Mouse (Mus musculus) embryo, embryonic 11.5 days (tissue): ENCODE measurements around the gene Slc38a3.

ENCODE experiments used
- DNase-seq: peaks from one replicate; pipeline ENCODE4 v3.0.0-alpha.2; 2012; ENCODE audit warnings: low read depth, low spot score

Gene Slc38a3

GRCm38 (mm10) chr9:107696106-107696479 is 26.8 kb upstream of the Slc38a3 start:
- no peak for DNase-seq

DNA sequence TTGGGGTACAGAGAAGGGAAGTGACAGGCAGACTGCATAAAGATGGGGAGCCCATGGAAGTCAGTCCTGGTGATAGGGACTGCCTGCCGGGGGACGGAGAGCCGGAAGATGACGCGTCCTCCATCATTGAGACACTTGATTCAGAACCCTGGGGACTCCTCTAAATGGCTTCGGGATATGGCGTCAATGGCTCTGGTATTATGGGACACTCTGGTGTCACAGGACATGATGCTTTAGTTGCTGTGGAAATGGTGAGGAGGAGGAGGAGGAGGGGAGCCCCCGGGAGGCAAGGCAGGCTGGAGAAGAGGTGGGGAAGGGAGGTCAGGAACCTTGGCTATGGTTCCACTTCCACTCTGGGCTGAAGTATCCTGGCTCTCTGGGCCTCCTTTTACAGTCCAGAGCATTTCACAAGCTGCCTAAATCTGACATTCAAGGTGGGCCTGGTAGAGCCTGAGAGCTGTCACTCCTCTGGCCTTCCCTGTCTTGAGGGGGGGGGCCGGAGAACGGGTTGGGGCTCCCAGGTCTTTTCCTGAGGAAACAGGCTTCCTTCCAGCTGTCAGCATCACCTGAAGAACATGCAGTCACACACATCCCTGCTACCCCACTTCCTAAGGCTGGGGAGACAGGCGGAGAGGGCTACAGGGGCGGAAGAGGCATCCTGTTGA is 26.2 kb upstream of the Slc38a3 start:
- DNase-seq, result no peak

DNA sequence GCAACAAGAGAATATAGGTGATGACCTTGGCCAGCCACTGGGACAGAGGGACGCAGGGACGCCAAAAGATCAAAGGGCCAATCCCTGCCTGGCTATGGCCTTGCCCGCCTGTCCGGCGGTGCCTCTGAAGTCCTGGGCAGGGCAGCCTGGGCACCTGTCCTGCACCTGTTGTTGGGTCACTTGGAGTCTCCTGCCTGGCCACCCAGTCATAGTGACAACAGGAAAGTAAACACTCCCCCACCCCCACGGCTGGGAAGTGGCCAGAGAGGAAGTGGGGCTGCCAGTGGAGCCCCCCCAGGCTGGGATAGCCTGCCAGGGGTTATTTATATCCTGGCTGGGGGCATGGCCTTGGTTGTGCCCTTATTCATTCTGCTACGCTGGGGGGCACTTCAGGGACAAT is 25.3 kb upstream of the Slc38a3 start:
- DNase-seq, result no peak

DNA sequence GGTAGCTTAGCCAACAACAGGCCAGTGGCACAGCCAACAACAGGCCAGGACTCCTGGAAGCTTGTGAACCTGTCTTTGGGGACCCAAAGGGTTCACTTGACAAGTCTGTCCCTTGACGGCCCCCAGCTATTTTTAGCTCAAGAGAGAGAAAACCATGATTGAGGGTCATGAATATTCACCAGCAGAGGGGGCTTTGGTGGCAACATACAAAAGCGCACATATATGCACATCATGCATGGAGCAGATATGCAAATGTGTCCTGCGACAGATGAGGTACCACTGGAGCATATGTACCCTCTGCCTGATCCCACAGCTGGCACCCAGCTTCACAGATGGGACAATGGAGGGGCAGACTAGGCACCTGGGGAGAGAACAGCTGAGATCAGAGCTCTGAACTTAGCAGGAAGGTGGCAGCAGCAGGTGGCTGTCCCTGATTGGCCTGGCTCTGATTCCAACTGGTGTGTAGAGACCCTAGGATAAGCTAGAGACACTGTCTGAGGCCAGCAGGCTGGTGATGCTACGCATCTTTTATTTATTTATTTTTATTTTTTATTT is 24.2 kb upstream of the Slc38a3 start:
- no peak for DNase-seq

- no peak for DNase-seq
Observed at GRCm38 (mm10) chr9:107692785-107693184, 23.5 kb upstream of the Slc38a3 start.

- DNase-seq, result no peak
Observed at GRCm38 (mm10) chr9:107690391-107690790, 21.1 kb upstream of the Slc38a3 start.

GRCm38 (mm10) chr9:107688939-107689338 is 19.6 kb upstream of the Slc38a3 start:
- no peak for DNase-seq

DNA sequence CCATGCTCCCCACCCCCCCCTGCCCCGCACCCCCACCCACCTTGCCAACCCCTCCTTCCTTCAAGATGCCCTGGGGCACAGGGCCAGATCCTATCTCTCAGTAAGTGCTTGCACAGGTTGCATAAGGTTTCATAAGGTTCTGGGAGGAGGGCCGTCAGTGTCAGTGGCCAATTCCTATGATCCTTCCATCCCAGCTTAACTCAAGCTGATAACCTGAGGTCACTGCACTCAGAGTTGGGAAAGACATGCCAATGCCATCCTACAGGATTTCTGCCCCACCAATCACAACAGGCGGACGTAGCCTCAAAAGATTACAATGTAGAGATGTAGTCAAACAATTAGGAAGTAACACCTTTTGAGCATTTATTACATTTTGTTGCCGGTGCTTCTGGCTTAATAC is 19.1 kb upstream of the Slc38a3 start:
- DNase-seq, result no peak

GRCm38 (mm10) chr9:107685231-107685981 is 16.1 kb upstream of the Slc38a3 start:
- no peak for DNase-seq

DNA sequence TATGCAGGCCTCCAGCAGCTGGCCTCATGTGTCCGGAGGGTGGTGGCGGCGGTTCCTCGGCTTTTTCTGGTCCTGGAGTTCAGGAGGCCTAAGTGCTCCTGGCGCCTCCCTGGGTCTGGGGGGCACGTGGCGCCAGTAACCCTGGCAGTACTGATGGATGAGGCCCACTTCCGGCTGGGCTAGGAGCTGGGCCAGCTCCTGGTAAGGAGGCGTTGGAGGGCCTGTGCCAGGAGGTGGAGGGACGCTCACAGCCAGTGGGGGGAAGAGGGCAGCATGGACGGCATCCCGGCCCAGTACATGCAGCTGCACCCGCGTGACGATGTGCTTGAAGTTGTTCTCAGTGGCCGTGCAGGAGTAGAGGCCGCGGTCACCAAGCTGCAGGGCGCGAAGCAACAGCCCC is 13.1 kb upstream of the Slc38a3 start:
- DNase-seq, result no peak

- DNase-seq, result no peak
Observed at GRCm38 (mm10) chr9:107679501-107679900, 10.2 kb upstream of the Slc38a3 start, which contains the start of gene Gnat1. Gnat1 (minus strand) TSS chr9:107679712.

GRCm38 (mm10) chr9:107678861-107679260 is 9.5 kb upstream of the Slc38a3 start:
- no peak for DNase-seq

DNA sequence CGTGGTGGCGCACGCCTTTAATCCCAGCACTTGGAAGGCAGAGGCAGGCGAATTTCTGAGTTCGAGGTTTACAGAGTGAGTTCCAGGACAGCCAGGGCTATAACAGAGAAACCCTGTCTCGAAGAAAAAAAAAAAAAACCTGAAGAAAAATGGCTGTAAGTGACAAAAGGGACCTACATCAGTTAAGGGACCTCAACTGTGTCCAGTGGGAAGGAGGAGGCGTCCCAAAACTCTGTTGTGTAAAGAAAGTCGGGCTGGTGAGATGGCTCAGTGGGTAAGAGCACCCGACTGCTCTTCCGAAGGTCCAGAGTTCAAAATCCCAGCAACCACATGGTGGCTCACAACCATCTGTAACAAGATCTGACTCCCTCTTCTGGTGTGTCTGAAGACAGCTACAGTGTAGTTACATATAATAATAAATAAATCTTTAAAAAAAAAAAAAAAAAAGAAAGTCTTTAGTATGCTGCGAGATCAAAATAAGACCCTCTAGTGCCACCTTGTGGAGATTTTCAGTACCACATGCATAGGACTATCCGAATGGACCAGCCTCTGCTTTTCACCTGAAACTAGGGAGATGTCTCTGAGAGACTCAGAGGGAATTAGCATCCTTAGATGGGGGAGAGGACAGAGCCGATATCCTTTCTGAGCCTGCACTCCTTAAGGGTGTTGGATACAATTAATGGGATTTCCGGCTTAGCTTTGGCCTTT is 8.6 kb upstream of the Slc38a3 start:
- DNase-seq, result peak; percentile 55

DNA sequence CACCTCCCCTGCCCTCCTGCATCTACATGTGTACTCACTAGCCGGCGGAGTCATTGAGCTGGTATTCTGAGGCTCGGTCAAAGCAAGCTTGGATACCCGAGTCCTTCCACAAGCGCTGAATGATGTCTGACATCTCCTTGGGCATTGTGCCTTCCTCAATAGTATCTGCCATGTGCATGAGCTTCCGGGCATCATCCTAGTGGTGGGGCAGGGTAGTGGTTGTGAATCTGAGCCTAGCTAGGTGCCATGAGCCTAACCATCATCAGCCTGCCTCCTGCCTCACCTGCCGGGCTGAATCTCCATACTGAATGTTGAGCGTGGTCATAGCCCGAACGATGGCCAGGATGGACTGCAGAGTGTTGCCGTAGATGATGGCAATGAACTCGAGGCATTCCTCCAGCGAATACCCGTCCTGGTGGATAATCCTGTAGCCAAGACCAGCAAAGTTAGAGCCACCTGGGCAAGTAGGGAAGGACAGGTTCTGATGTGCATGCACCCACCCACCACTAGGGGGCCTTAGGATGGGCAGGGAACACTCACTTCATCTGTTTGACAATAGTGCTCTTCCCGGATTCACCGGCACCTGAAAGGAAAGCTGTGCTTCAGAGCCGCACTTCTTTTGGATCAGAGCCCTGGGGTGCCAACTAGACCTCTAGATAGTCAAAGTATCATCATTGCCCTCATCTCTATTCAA is 7.9 kb upstream of the Slc38a3 start:
- no peak for DNase-seq

DNA sequence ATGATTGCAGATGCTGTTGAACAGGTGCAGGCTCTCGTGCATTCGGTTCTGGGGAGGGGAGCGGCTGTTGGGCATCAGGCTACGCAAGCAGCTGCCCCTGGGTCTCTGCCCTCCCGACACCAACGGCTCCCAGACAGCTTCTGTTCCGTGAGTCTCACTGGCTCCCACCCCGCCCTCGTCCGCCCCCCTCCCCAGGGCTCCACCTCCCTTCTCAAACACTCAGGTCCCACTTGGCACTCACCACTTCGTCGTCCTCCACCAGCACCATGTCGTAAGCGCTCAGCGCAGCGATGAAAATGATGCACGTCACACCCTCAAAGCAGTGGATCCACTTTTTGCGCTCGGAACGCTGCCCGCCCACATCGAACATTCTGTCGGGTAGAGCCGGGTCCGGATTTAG is 7.0 kb upstream of the Slc38a3 start:
- no peak for DNase-seq

- DNase-seq, result peak; percentile 62
Observed at GRCm38 (mm10) chr9:107675671-107676301, 6.5 kb upstream of the Slc38a3 start.

GRCm38 (mm10) chr9:107674609-107675429 is 5.5 kb upstream of the Slc38a3 start:
- DNase-seq, result no peak

GRCm38 (mm10) chr9:107670259-107670658 is 929 bp upstream of the Slc38a3 start:
- no peak for DNase-seq

DNA sequence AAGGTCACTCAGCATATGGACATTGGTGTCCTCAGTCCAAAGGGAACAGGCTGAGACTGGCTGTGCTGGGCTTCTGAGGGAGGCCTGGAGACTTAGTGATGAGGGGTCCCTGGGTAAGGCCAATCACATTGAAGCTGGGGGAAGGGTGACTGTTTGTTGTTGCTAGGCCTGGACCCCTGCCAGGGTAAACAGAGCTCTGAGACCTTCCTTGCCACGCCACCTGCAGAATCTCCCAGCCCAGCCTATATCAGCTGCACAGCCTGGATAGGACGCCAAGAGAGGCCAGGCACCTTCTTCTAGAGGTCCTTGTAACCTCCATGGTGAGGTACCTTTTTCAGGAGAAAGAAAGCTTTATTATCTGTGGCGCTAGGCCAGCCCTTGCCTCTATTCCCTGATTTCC is 414 bp downstream of the Slc38a3 start:
- no peak for DNase-seq

GRCm38 (mm10) chr9:107668011-107668410 is 1.3 kb downstream of the Slc38a3 start:
- DNase-seq, result no peak
